Mouse (Mus musculus) right cerebral cortex, adult 2 months (tissue): ENCODE measurements around the gene Gabrg1.
A peak's percentile ranks its signal among the peaks of the same experiment; 100 is the strongest.

ENCODE experiments used
- DNase-seq, 2 experiments: peaks; one replicate each; pipeline ENCODE4 v3.0.0; 2021 to 2022; ENCODE audit warnings: low spot score in 2 of 2

Gabrg1 gene

GRCm38 (mm10) chr5:70842192-70843095, at the start of gene Gabrg1:
Gabrg1 (minus strand) TSS chr5:70842617.
- peak; percentile 79 to 80 for DNase-seq

GRCm38 (mm10) chr5:70884026-70884425, 41.6 kb upstream of the Gabrg1 start:
- no peak for DNase-seq

GRCm38 (mm10) chr5:70870081-70870480, 27.7 kb upstream of the Gabrg1 start:
- DNase-seq: no peak

GRCm38 (mm10) chr5:70843096-70843734, 798 bp upstream of the Gabrg1 start:
- DNase-seq: peak; percentile 57 to 79

GRCm38 (mm10) chr5:70818681-70819080, 23.7 kb downstream of the Gabrg1 start:
- no peak for DNase-seq

GRCm38 (mm10) chr5:70736156-70736555, 106.3 kb downstream of the Gabrg1 start:
- DNase-seq: no peak

GRCm38 (mm10) chr5:70704361-70704760, 138.1 kb downstream of the Gabrg1 start:
- DNase-seq: no peak
